Mouse (Mus musculus): ENCODE measurements around the gene Ssc4d. TPM values are rescaled to one million over a fixed set of nuclear protein-coding genes. Genes with fewer than 3 reads are reported as not detected.
A peak's percentile ranks its signal among the peaks of the same experiment; 100 is the strongest.

Gene Ssc4d
- total and polyA plus RNA-seq, 2 experiments from 2014 or later, result 3.6 to 8.9 TPM

- Histone ChIP-seq H3K9ac (replicated peaks; ENCODE audit: low read length, poor library complexity, severe bottlenecking) (no peak overlapping the region), H3K9me3 (ENCODE audit: low read length) (no peaks in the 10 kb centered on the region), H3K4me3 (ENCODE audit: low read depth, low read length) (no peak overlapping the region), H3K27ac (ENCODE audit: low read depth, low read length) (no peak overlapping the region), H3K4me1 (ENCODE audit: insufficient read depth, low read length) (no peaks in the 10 kb centered on the region), H3K27me3 (ENCODE audit: insufficient read depth, low read length) (no peaks in the 10 kb centered on the region), H3K4me2 (ENCODE audit: low read depth, low read length, poor library complexity, severe bottlenecking) (no peak overlapping the region), H3K36me3 (ENCODE audit: insufficient read depth, low read length) (no peaks in the 10 kb centered on the region)
- ATAC-seq (ENCODE audit: low FRiP score) (no peak), DNase-seq (ENCODE audit: low spot score) (peak; percentile 69)
- peak; percentile 71 for TF ChIP-seq CTCF (IDR thresholded peaks at IDR 0.05)
- 55% methylated on average over 11 of the region's 11 CpGs for WGBS
Measured at GRCm38 (mm10) chr5:135987248-135987647, 12.9 kb upstream of the Ssc4d start.

GRCm38 (mm10) chr5:135984546-135985044, 10.3 kb upstream of the Ssc4d start:
- DNase-seq (ENCODE audit: low spot score) (no peak), ATAC-seq (ENCODE audit: low FRiP score) (no peak)
- 61% methylated on average over 6 of the region's 6 CpGs for WGBS
- no peaks in the 10 kb centered on the region for H3K27me3 ChIP-seq (ENCODE audit: insufficient read depth, low read length)
- H3K9ac ChIP-seq (replicated peaks; ENCODE audit: low read length, poor library complexity, severe bottlenecking), result no peak overlapping the region
- TF ChIP-seq CTCF (IDR thresholded peaks at IDR 0.05), result no peak
- H3K9me3 ChIP-seq (ENCODE audit: low read length), result no peaks in the 10 kb centered on the region
- H3K27ac ChIP-seq (ENCODE audit: low read depth, low read length), result no peak overlapping the region
- no peak overlapping the region for H3K4me3 ChIP-seq (ENCODE audit: low read depth, low read length)
- no peaks in the 10 kb centered on the region for H3K4me1 ChIP-seq (ENCODE audit: insufficient read depth, low read length)
- H3K36me3 ChIP-seq (ENCODE audit: insufficient read depth, low read length), result no peaks in the 10 kb centered on the region
- no peak overlapping the region for H3K4me2 ChIP-seq (ENCODE audit: low read depth, low read length, poor library complexity, severe bottlenecking)

- WGBS, result 41% methylated on average over 6 of the region's 6 CpGs
- Histone ChIP-seq H3K27me3 (ENCODE audit: insufficient read depth, low read length) (no peaks in the 10 kb centered on the region), H3K4me2 (ENCODE audit: low read depth, low read length, poor library complexity, severe bottlenecking) (no peak overlapping the region), H3K4me1 (ENCODE audit: insufficient read depth, low read length) (no peaks in the 10 kb centered on the region), H3K9me3 (ENCODE audit: low read length) (no peaks in the 10 kb centered on the region), H3K36me3 (ENCODE audit: insufficient read depth, low read length) (no peaks in the 10 kb centered on the region), H3K4me3 (ENCODE audit: low read depth, low read length) (no peak overlapping the region), H3K27ac (ENCODE audit: low read depth, low read length) (no peak overlapping the region), H3K9ac (replicated peaks; ENCODE audit: low read length, poor library complexity, severe bottlenecking) (no peak overlapping the region)
- TF ChIP-seq CTCF (IDR thresholded peaks at IDR 0.05), result peak; percentile 81
- ATAC-seq (ENCODE audit: low FRiP score) (no peak), DNase-seq (ENCODE audit: low spot score) (peak; percentile 72)
Measured at GRCm38 (mm10) chr5:135982398-135982797, 8.1 kb upstream of the Ssc4d start.

GRCm38 (mm10) chr5:135979904-135980303, 5.6 kb upstream of the Ssc4d start, which contains the start of gene Zp3:
Gene Zp3, plus strand, starts transcription at chr5:135980099.
- no peak within 1 kb of the TSS for H3K27ac ChIP-seq (ENCODE audit: low read depth, low read length)

GRCm38 (mm10) chr5:135979381-135979780, 5.0 kb upstream of the Ssc4d start:
- Histone ChIP-seq H3K4me3 (ENCODE audit: low read depth, low read length) (no peak overlapping the region), H3K4me2 (ENCODE audit: low read depth, low read length, poor library complexity, severe bottlenecking) (no peak overlapping the region), H3K4me1 (ENCODE audit: insufficient read depth, low read length) (no peaks in the 10 kb centered on the region), H3K9ac (replicated peaks; ENCODE audit: low read length, poor library complexity, severe bottlenecking) (no peak overlapping the region), H3K27me3 (ENCODE audit: insufficient read depth, low read length) (no peaks in the 10 kb centered on the region), H3K27ac (ENCODE audit: low read depth, low read length) (no peak overlapping the region), H3K36me3 (ENCODE audit: insufficient read depth, low read length) (no peaks in the 10 kb centered on the region), H3K9me3 (ENCODE audit: low read length) (no peaks in the 10 kb centered on the region)
- no peak for DNase-seq (ENCODE audit: low spot score)
- 61% methylated on average over 5 of the region's 5 CpGs for WGBS
- no peak for TF ChIP-seq CTCF (IDR thresholded peaks at IDR 0.05)
- ATAC-seq (ENCODE audit: low FRiP score), result no peak

More at GRCm38 (mm10) chr5:135979904-135980303, 5.6 kb upstream of the Ssc4d start, which contains the start of gene Zp3:
- ATAC-seq (ENCODE audit: low FRiP score), result no peak
- Histone ChIP-seq H3K36me3 (ENCODE audit: insufficient read depth, low read length) (no peaks in the 10 kb centered on the region), H3K9ac (replicated peaks; ENCODE audit: low read length, poor library complexity, severe bottlenecking) (no peak within 1 kb of the TSS), H3K9me3 (ENCODE audit: low read length) (no peaks in the 10 kb centered on the region), H3K4me3 (ENCODE audit: low read depth, low read length) (no peak within 1 kb of the TSS), H3K4me2 (ENCODE audit: low read depth, low read length, poor library complexity, severe bottlenecking) (no peak within 1 kb of the TSS), H3K27me3 (ENCODE audit: insufficient read depth, low read length) (no peaks in the 10 kb centered on the region), H3K4me1 (ENCODE audit: insufficient read depth, low read length) (no peaks in the 10 kb centered on the region)
- DNase-seq (ENCODE audit: low spot score), result no peak
- TF ChIP-seq CTCF (IDR thresholded peaks at IDR 0.05), result no peak
- WGBS, result 72% methylated on average over 8 of the region's 8 CpGs

- Histone ChIP-seq H3K27ac (ENCODE audit: low read depth, low read length) (no peak overlapping the region), H3K9ac (replicated peaks; ENCODE audit: low read length, poor library complexity, severe bottlenecking) (no peak overlapping the region), H3K9me3 (ENCODE audit: low read length) (no peaks in the 10 kb centered on the region), H3K4me3 (ENCODE audit: low read depth, low read length) (no peak overlapping the region), H3K4me2 (ENCODE audit: low read depth, low read length, poor library complexity, severe bottlenecking) (no peak overlapping the region), H3K36me3 (ENCODE audit: insufficient read depth, low read length) (no peaks in the 10 kb centered on the region), H3K27me3 (ENCODE audit: insufficient read depth, low read length) (no peaks in the 10 kb centered on the region), H3K4me1 (ENCODE audit: insufficient read depth, low read length) (no peaks in the 10 kb centered on the region)
- 97% methylated on average over 8 of the region's 8 CpGs for WGBS
- ATAC-seq (ENCODE audit: low FRiP score), result no peak
- DNase-seq (ENCODE audit: low spot score), result no peak
- TF ChIP-seq CTCF (IDR thresholded peaks at IDR 0.05), result no peak
Measured at GRCm38 (mm10) chr5:135975893-135976668, 1.8 kb upstream of the Ssc4d start.

Measured in midbrain, postnatal 0 days (tissue).